Mouse (Mus musculus) ovary, postnatal 10 days (tissue): ENCODE measurements around the gene Ppfibp2.

ENCODE experiments used
- DNase-seq: peaks from one replicate; pipeline ENCODE4 v3.0.0; 2022; ENCODE audit warnings: low spot score

The Ppfibp2 gene

GRCm38 (mm10) chr7:107594857-107595402, at the start of gene Ppfibp2:
Ppfibp2 (plus strand) TSS chr7:107595207.
- peak; percentile 71 for DNase-seq

- DNase-seq: no peak
Observed at GRCm38 (mm10) chr7:107547872-107548271, 47.1 kb upstream of the Ppfibp2 start.

GRCm38 (mm10) chr7:107553461-107553860, 41.5 kb upstream of the Ppfibp2 start:
- no peak for DNase-seq

- no peak for DNase-seq
Observed at GRCm38 (mm10) chr7:107555906-107556305, 39.1 kb upstream of the Ppfibp2 start.

GRCm38 (mm10) chr7:107560675-107561074, 34.3 kb upstream of the Ppfibp2 start:
- DNase-seq: no peak

- DNase-seq: no peak
Observed at GRCm38 (mm10) chr7:107561584-107561983, 33.4 kb upstream of the Ppfibp2 start.

GRCm38 (mm10) chr7:107563727-107564126, 31.3 kb upstream of the Ppfibp2 start:
- no peak for DNase-seq

- DNase-seq: peak; percentile 17
Observed at GRCm38 (mm10) chr7:107567261-107567671, 27.7 kb upstream of the Ppfibp2 start, which contains the start of gene Olfml1. Olfml1 (plus strand) TSS chr7:107567446.

GRCm38 (mm10) chr7:107567674-107568073, 27.3 kb upstream of the Ppfibp2 start:
- DNase-seq: no peak

- DNase-seq: no peak
Observed at GRCm38 (mm10) chr7:107568971-107569370, 26.0 kb upstream of the Ppfibp2 start.

GRCm38 (mm10) chr7:107573856-107574255, 21.2 kb upstream of the Ppfibp2 start:
- no peak for DNase-seq

GRCm38 (mm10) chr7:107574276-107574675, 20.7 kb upstream of the Ppfibp2 start:
- DNase-seq: no peak

GRCm38 (mm10) chr7:107592641-107593040, 2.4 kb upstream of the Ppfibp2 start:
- DNase-seq: no peak

GRCm38 (mm10) chr7:107593904-107594303, 1.1 kb upstream of the Ppfibp2 start:
- DNase-seq: no peak

- no peak for DNase-seq
Observed at GRCm38 (mm10) chr7:107594325-107594856, 616 bp upstream of the Ppfibp2 start.

GRCm38 (mm10) chr7:107595426-107595825, 419 bp downstream of the Ppfibp2 start:
- DNase-seq: no peak

- no peak for DNase-seq
Observed at GRCm38 (mm10) chr7:107596753-107597152, 1.7 kb downstream of the Ppfibp2 start.

- no peak for DNase-seq
Observed at GRCm38 (mm10) chr7:107597956-107598355, 2.9 kb downstream of the Ppfibp2 start.

GRCm38 (mm10) chr7:107600651-107601050, 5.6 kb downstream of the Ppfibp2 start:
- DNase-seq: no peak

GRCm38 (mm10) chr7:107602505-107602904, 7.5 kb downstream of the Ppfibp2 start:
- DNase-seq: no peak

- no peak for DNase-seq
Observed at GRCm38 (mm10) chr7:107602913-107603312, 7.9 kb downstream of the Ppfibp2 start.

GRCm38 (mm10) chr7:107607766-107608165, 12.8 kb downstream of the Ppfibp2 start:
- DNase-seq: no peak

GRCm38 (mm10) chr7:107609622-107610255, 14.7 kb downstream of the Ppfibp2 start:
- no peak for DNase-seq

- no peak for DNase-seq
Observed at GRCm38 (mm10) chr7:107610880-107611279, 15.9 kb downstream of the Ppfibp2 start.
